Mouse (Mus musculus) lung, embryonic 14.5 days (tissue): Measurements from ENCODE around the gene Clec4d. TPM values are rescaled to one million over a fixed set of nuclear protein-coding genes. Genes with fewer than 3 reads are reported as not detected.

Experiments used
- ATAC-seq: fragments of 200-750 bp; cut with Nextera tagmentation; 2 replicates; pipeline ENCODE4 v1.8.0; 2017; ENCODE audit warnings: mild to moderate bottlenecking, moderate TSS enrichment, moderate library complexity; ENCODE audit not compliant: insufficient read depth
- DNase-seq: peaks from one replicate; pipeline ENCODE4 v3.0.0-alpha.2; 2015
- H3K27ac ChIP-seq: fragments of 300-500 bp; sonication (generic); 2 replicates; pipeline ENCODE4 v1.5.1; 2014; ENCODE audit warnings: low read depth, mild to moderate bottlenecking, moderate library complexity
- H3K27me3 ChIP-seq: fragments of 300-500 bp; sonication (generic); 2 replicates; pipeline ENCODE4 v1.6.1; 2014; ENCODE audit warnings: low read length, control low read depth; ENCODE audit not compliant: insufficient read depth
- H3K36me3 ChIP-seq: fragments of 300-500 bp; sonication (generic); 2 replicates; pipeline ENCODE4 v1.6.1; 2014; ENCODE audit warnings: control low read depth; ENCODE audit not compliant: insufficient read depth
- H3K4me1 ChIP-seq: fragments of 300-500 bp; sonication (generic); 2 replicates; pipeline ENCODE4 v1.6.1; 2014; ENCODE audit warnings: antibody characterized with exemption, control low read depth; ENCODE audit not compliant: insufficient read depth
- H3K4me2 ChIP-seq: fragments of 300-500 bp; sonication (generic); 2 replicates; pipeline ENCODE4 v1.6.1; 2014; ENCODE audit warnings: mild to moderate bottlenecking
- H3K4me3 ChIP-seq: fragments of 300-500 bp; sonication (generic); 2 replicates; pipeline ENCODE4 v1.5.1; 2014; ENCODE audit warnings: low read depth, low read length
- H3K9ac ChIP-seq: fragments of 300-500 bp; sonication (generic); 2 replicates; pipeline ENCODE4 v1.6.1; 2014
- H3K9me3 ChIP-seq: fragments of 300-500 bp; sonication (generic); 2 replicates; pipeline ENCODE4 v1.6.1; 2016; ENCODE audit warnings: low read depth, low read length, control low read depth
- CTCF ChIP-seq: IDR thresholded peaks from 2 replicates; pipeline ENCODE4 v1.5.1; 2016; ENCODE audit warnings: antibody characterized with exemption, low read depth
- WGBS: fragments of 180-500 bp; shearing (Covaris S2); extraction: QIAGEN DNeasy Blood & Tissue Kit; methylation state at CpG from one replicate; pipeline ENCODE4 v1.1.7; 2014; 5-methylcytosine and 5-hydroxymethylcytosine counted together
- polyA plus RNA-seq: library from polyadenylated mRNA; unstranded; fragments of >200 nt; fragmentation: Nextera tagmentation; extraction: Ambion mirVana; gene quantifications from 2 replicates; pipeline ENCODE4 v1.2.1, GENCODE M21; 2014

The Clec4d gene
- polyA plus RNA-seq, 1 experiment from 2014 or later, result 0.21 TPM

DNA sequence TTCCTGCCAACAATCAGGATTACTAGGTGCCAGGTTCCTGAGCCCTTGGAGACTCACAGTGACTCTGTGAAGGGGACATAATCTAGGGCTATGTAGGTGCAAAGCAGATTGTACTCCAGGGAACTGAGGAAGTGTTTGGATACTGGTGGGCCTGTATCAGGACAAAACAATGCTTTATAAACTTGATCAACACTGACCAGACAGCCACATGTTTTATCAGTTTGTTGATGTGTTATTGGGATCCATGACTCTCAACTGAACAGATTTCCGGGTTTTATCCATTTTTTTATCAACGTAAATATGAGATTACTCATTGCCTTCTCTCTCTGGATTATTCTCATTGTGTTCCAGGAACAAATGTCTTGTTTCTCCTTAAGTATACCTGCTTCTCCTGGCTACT is 46.1 kb downstream of the Clec4d start, which contains the start of gene Vmn2r19:
TSS of gene Vmn2r19 (plus strand) at position 301 of the 400 bp plus-strand sequence.
- no peaks in the 10 kb centered on the region for H3K27me3 ChIP-seq
- WGBS, result 81% methylated on average over 2 of the region's 2 CpGs
- H3K27ac ChIP-seq, result no peak within 1 kb of the TSS
- no peak within 1 kb of the TSS for H3K4me3 ChIP-seq
- H3K4me2 ChIP-seq, result no peak within 1 kb of the TSS
- no peak within 1 kb of the TSS for H3K9ac ChIP-seq
- ATAC-seq (no peak), DNase-seq (no peak)
- no peaks in the 10 kb centered on the region for H3K36me3 ChIP-seq
- H3K4me1 ChIP-seq, result no peaks in the 10 kb centered on the region
- no peak for TF ChIP-seq CTCF
- H3K9me3 ChIP-seq, result no peaks in the 10 kb centered on the region

Other genes with a start within 250 kb of the Clec4d start
- not detected in 2 replicates for gene Clec4b1, start 212.1 kb upstream of the Clec4d start, polyA plus RNA-seq
- 3.1 and 4.1 TPM in 2 replicates for gene Clec4a2, start 155.7 kb upstream of the Clec4d start, polyA plus RNA-seq
- gene Clec4b2, start 89.2 kb upstream of the Clec4d start, polyA plus RNA-seq, result not detected in 2 replicates
- 2.7 and 2.9 TPM in 2 replicates for gene Clec4n, start 32.3 kb upstream of the Clec4d start, polyA plus RNA-seq
- not detected in 2 replicates for gene Clec4e, start 27.8 kb downstream of the Clec4d start, polyA plus RNA-seq
- gene Vmn2r19, start 46.2 kb downstream of the Clec4d start, polyA plus RNA-seq, result not detected in 2 replicates
- not detected in 2 replicates for gene Vmn2r20, start 156.0 kb downstream of the Clec4d start, polyA plus RNA-seq